Mouse (Mus musculus) kidney, adult 8-10 months (tissue): ENCODE data around the gene Mrpl50.

Source experiments
- DNase-seq, 2 experiments: peaks; one replicate each; pipeline ENCODE4 v3.0.0; 2022

Mrpl50 gene

GRCm38 (mm10) chr4:49520572-49521340, at the start of gene Mrpl50, which contains the start of gene Zfp189:
Mrpl50 (minus strand) TSS chr4:49521093.
Zfp189 (plus strand) TSS chr4:49521176.
- DNase-seq, result peak; percentile 95 to 97

- peak; percentile 70 to 81 for DNase-seq
Observed at GRCm38 (mm10) chr4:49567613-49568012, 46.7 kb upstream of the Mrpl50 start.

- peak; percentile 96 to 97 for DNase-seq
Observed at GRCm38 (mm10) chr4:49559915-49560772, 39.3 kb upstream of the Mrpl50 start.

- no peak for DNase-seq
Observed at GRCm38 (mm10) chr4:49558181-49558580, 37.3 kb upstream of the Mrpl50 start.

- DNase-seq, result no peak
Observed at GRCm38 (mm10) chr4:49557375-49557774, 36.5 kb upstream of the Mrpl50 start.

- DNase-seq, result peak; percentile 61 to 84
Observed at GRCm38 (mm10) chr4:49553380-49553779, 32.5 kb upstream of the Mrpl50 start.

- DNase-seq, result peak; percentile 89 to 93
Observed at GRCm38 (mm10) chr4:49549383-49549782, 28.5 kb upstream of the Mrpl50 start, which contains the start of gene Aldob. Aldob (minus strand) TSS chr4:49549546.

- DNase-seq, result no peak
Observed at GRCm38 (mm10) chr4:49547544-49548219, 26.8 kb upstream of the Mrpl50 start.

- DNase-seq, result peak; percentile 78 to 88
Observed at GRCm38 (mm10) chr4:49546873-49547543, 26.1 kb upstream of the Mrpl50 start.

GRCm38 (mm10) chr4:49546026-49546425, 25.1 kb upstream of the Mrpl50 start:
- no peak for DNase-seq

GRCm38 (mm10) chr4:49540966-49541365, 20.1 kb upstream of the Mrpl50 start:
- no peak for DNase-seq

- no peak for DNase-seq
Observed at GRCm38 (mm10) chr4:49539665-49540064, 18.8 kb upstream of the Mrpl50 start.

GRCm38 (mm10) chr4:49536671-49537070, 15.8 kb upstream of the Mrpl50 start:
- DNase-seq, result no peak

- DNase-seq, result no peak
Observed at GRCm38 (mm10) chr4:49535675-49536294, 14.9 kb upstream of the Mrpl50 start.

GRCm38 (mm10) chr4:49535036-49535435, 14.1 kb upstream of the Mrpl50 start:
- no peak for DNase-seq

GRCm38 (mm10) chr4:49522576-49522975, 1.7 kb upstream of the Mrpl50 start:
- DNase-seq, result no peak

GRCm38 (mm10) chr4:49521346-49521745, 453 bp upstream of the Mrpl50 start:
- DNase-seq, result no peak

- no peak for DNase-seq
Observed at GRCm38 (mm10) chr4:49519476-49519875, 1.4 kb downstream of the Mrpl50 start.

GRCm38 (mm10) chr4:49514441-49514840, 6.5 kb downstream of the Mrpl50 start:
- DNase-seq, result peak in 1 of 2 experiments; percentile 46

GRCm38 (mm10) chr4:49512636-49513035, 8.3 kb downstream of the Mrpl50 start:
- DNase-seq, result no peak

- DNase-seq, result peak in 1 of 2 experiments; percentile 20
Observed at GRCm38 (mm10) chr4:49510236-49510835, 10.6 kb downstream of the Mrpl50 start.
